Mouse (Mus musculus) granulocyte monocyte progenitor cell, adult 5-6 weeks (primary cell): ENCODE data around the gene Gm28230. TPM values are rescaled to one million over a fixed set of nuclear protein-coding genes. Genes with fewer than 3 reads are reported as not detected.

Source experiments
- ATAC-seq: replicated peaks from 2 replicates; pipeline ENCODE4 v1.8.0; 2016; ENCODE audit warnings: mild to moderate bottlenecking, moderate TSS enrichment, inconsistent platforms; ENCODE audit not compliant: poor library complexity, severe bottlenecking
- total RNA-seq, 2 experiments: library from RNA; stranded (forward) in 1 of 2; stranded (reverse) in 1 of 2; fragments of 200-712, 200-1000 nt in 1 of 2; fragments of >200 nt in 1 of 2; fragmentation: Nextera tagmentation in 1 of 2; gene quantifications; 2 replicates each; pipeline ENCODE4 v1.2.3; 2014 to 2017

The Gm28230 gene
- total RNA-seq, 2 experiments from 2014 or later = not detected

- ATAC-seq = peak; percentile 30; the same call in 1 of the 2 replicates
Measured at GRCm38 (mm10) chr2:74753175-74753523, 26.6 kb downstream of the Gm28230 start.

GRCm38 (mm10) chr2:74753711-74754110 is 27.2 kb downstream of the Gm28230 start:
- ATAC-seq = no peak

- no peak for ATAC-seq
Measured at GRCm38 (mm10) chr2:74760146-74760545, 33.6 kb downstream of the Gm28230 start.

- no peak for ATAC-seq
Measured at GRCm38 (mm10) chr2:74761941-74762340, 35.4 kb downstream of the Gm28230 start.

- ATAC-seq = peak; percentile 37; the same call in 1 of the 2 replicates
Measured at GRCm38 (mm10) chr2:74762522-74763244, 36.2 kb downstream of the Gm28230 start, which contains the start of gene Hoxd1. Gene Hoxd1 (plus strand): TSS chr2:74762980.

- peak; percentile 12; the same call in 1 of the 2 replicates for ATAC-seq
Measured at GRCm38 (mm10) chr2:74763245-74763735, 36.8 kb downstream of the Gm28230 start.

- ATAC-seq = no peak
Measured at GRCm38 (mm10) chr2:74763976-74764375, 37.4 kb downstream of the Gm28230 start.

- ATAC-seq = no peak
Measured at GRCm38 (mm10) chr2:74774359-74774758, 47.8 kb downstream of the Gm28230 start.

GRCm38 (mm10) chr2:74777536-74778275 is 51.2 kb downstream of the Gm28230 start:
- ATAC-seq = no peak

- no peak for ATAC-seq
Measured at GRCm38 (mm10) chr2:74781386-74781785, 54.9 kb downstream of the Gm28230 start.

GRCm38 (mm10) chr2:74795531-74795930 is 69.0 kb downstream of the Gm28230 start:
- ATAC-seq = no peak

Other genes starting within 250 kb of the Gm28230 start
- 21.6 and 38.0 TPM in 2 replicates for gene Lnpk, start 147.3 kb upstream of the Gm28230 start, total RNA-seq (2014; fragmentation: Nextera tagmentation)
- 52.6 and 53.5 TPM in 2 replicates for gene Lnpk, start 147.3 kb upstream of the Gm28230 start, total RNA-seq (2017)
- not detected in 2 replicates for gene Evx2, start 67.2 kb upstream of the Gm28230 start, total RNA-seq (2014; fragmentation: Nextera tagmentation)
- not detected in 2 replicates for gene Evx2, start 67.2 kb upstream of the Gm28230 start, total RNA-seq (2017)
- gene Hoxd13, start 58.4 kb upstream of the Gm28230 start, total RNA-seq (2014; fragmentation: Nextera tagmentation) = not detected in 2 replicates
- gene Hoxd13, start 58.4 kb upstream of the Gm28230 start, total RNA-seq (2017) = not detected in 2 replicates
- not detected in 2 replicates for gene Hoxd12, start 51.7 kb upstream of the Gm28230 start, total RNA-seq (2014; fragmentation: Nextera tagmentation)
- not detected in 2 replicates for gene Hoxd12, start 51.7 kb upstream of the Gm28230 start, total RNA-seq (2017)
- gene Hoxd11, start 47.2 kb upstream of the Gm28230 start, total RNA-seq (2014; fragmentation: Nextera tagmentation) = not detected in 2 replicates
- gene Hoxd11, start 47.2 kb upstream of the Gm28230 start, total RNA-seq (2017) = not detected in 2 replicates
- gene Hoxd10, start 34.8 kb upstream of the Gm28230 start, total RNA-seq (2014; fragmentation: Nextera tagmentation) = not detected in 2 replicates
- gene Hoxd10, start 34.8 kb upstream of the Gm28230 start, total RNA-seq (2017) = not detected in 2 replicates
- gene Hoxd9, start 29.0 kb upstream of the Gm28230 start, total RNA-seq (2014; fragmentation: Nextera tagmentation) = not detected in 2 replicates
- gene Hoxd9, start 29.0 kb upstream of the Gm28230 start, total RNA-seq (2017) = not detected in 2 replicates
- gene Hoxd8, start 22.1 kb upstream of the Gm28230 start, total RNA-seq (2014; fragmentation: Nextera tagmentation) = not detected in 2 replicates
- not detected in 2 replicates for gene Hoxd8, start 22.1 kb upstream of the Gm28230 start, total RNA-seq (2017)
- not detected in 2 replicates for gene Hoxd3, start 14.8 kb upstream of the Gm28230 start, total RNA-seq (2014; fragmentation: Nextera tagmentation)
- not detected in 2 replicates for gene Hoxd3, start 14.8 kb upstream of the Gm28230 start, total RNA-seq (2017)
- gene Hoxd4, start 14.8 kb upstream of the Gm28230 start, total RNA-seq (2014; fragmentation: Nextera tagmentation) = not detected in 2 replicates
- gene Hoxd4, start 14.8 kb upstream of the Gm28230 start, total RNA-seq (2017) = not detected in 2 replicates
- not detected in 2 replicates for gene Hoxd1, start 36.3 kb downstream of the Gm28230 start, total RNA-seq (2014; fragmentation: Nextera tagmentation)
- gene Hoxd1, start 36.3 kb downstream of the Gm28230 start, total RNA-seq (2017) = not detected in 2 replicates
- 48.7 and 52.4 TPM in 2 replicates for gene Mtx2, start 99.1 kb downstream of the Gm28230 start, total RNA-seq (2014; fragmentation: Nextera tagmentation)
- gene Mtx2, start 99.1 kb downstream of the Gm28230 start, total RNA-seq (2017) = 33.7 and 34.5 TPM in 2 replicates